Mouse (Mus musculus): Measurements from ENCODE around the gene Zfp367.

The Zfp367 gene

DNA sequence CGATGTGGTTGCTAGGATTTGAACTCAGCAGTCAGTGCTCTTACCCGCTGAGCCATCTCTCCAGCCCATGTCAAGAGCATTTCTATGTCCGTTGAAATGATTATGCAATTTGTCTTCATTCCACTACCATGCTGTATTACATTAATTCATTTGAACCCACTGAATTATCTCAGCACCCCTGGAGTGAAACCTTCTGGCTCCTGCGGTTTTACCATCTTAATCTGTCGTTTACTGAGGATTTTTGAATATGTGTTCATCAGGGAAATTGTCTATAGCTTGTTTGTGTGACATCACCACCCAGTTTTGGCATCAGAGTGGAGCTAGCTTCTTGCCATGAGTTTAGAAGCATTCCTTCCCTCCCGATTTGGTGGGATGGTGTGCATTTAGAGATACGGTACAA is 62.0 kb downstream of the Zfp367 start:
- DNase-seq (ENCODE audit: low read depth, low spot score): no peak

DNA sequence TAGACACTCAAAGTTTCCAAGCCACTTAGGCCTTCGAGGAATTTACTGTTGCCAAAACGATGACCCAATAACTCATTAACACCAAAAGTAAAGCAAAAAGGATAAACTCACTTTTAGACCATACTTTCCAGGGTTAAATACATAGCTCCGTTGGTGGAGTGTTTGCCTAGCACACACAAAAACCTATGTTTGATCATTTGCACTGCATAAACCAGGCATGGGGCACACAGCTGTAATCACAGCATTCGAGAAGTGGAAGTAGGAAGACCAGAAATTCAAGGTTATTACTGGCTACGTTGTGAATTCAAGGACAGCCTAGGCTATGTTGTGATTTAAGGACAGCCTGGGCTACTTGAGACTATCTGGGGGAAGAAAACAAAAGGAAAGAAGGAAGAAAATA is 62.7 kb downstream of the Zfp367 start:
- DNase-seq (ENCODE audit: low read depth, low spot score): no peak
- no peaks in the 10 kb centered on the region for H3K36me3 ChIP-seq (ENCODE audit: control insufficient read depth, insufficient read depth, low read length, poor library complexity, severe bottlenecking)
- no peaks in the 10 kb centered on the region for H3K27me3 ChIP-seq (ENCODE audit: control insufficient read depth, insufficient read depth, low read length, poor library complexity, severe bottlenecking)

More for the DNA sequence above, 62.0 kb downstream of the Zfp367 start:
- H3K27me3 ChIP-seq (ENCODE audit: control insufficient read depth, insufficient read depth, low read length, poor library complexity, severe bottlenecking): no peaks in the 10 kb centered on the region
- H3K36me3 ChIP-seq (ENCODE audit: control insufficient read depth, insufficient read depth, low read length, poor library complexity, severe bottlenecking): no peaks in the 10 kb centered on the region

- Histone ChIP-seq H3K27me3 (ENCODE audit: control insufficient read depth, insufficient read depth, low read length, poor library complexity, severe bottlenecking) (no peaks in the 10 kb centered on the region), H3K36me3 (ENCODE audit: control insufficient read depth, insufficient read depth, low read length, poor library complexity, severe bottlenecking) (no peaks in the 10 kb centered on the region)
- no peak for DNase-seq (ENCODE audit: low read depth, low spot score)
Measured at GRCm38 (mm10) chr13:64089130-64089529, 63.9 kb downstream of the Zfp367 start, which contains the start of gene Hsd17b3. Gene Hsd17b3, minus strand, starts transcription at chr13:64089230.

DNA sequence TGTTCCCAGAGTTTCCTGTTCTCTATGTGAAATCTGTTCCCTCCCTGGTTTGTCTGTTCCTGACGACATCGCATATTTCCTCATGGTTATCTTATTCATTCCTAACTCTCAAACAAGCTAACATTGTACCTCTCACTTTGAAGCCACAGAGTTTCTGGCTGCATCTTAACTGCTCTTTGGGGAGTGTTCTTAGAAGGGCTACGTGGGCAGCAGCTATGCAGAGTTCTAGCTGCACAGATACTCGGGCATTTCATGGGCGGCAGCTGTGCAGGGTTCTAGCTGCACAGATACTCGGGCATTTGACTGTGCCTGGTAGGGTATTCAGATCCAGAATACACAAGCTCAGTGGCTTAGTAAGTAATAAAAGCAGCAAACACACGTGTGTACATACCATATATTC is 64.9 kb downstream of the Zfp367 start:
- no peaks in the 10 kb centered on the region for H3K36me3 ChIP-seq (ENCODE audit: control insufficient read depth, insufficient read depth, low read length, poor library complexity, severe bottlenecking)
- no peaks in the 10 kb centered on the region for H3K27me3 ChIP-seq (ENCODE audit: control insufficient read depth, insufficient read depth, low read length, poor library complexity, severe bottlenecking)
- DNase-seq (ENCODE audit: low read depth, low spot score): no peak

DNA sequence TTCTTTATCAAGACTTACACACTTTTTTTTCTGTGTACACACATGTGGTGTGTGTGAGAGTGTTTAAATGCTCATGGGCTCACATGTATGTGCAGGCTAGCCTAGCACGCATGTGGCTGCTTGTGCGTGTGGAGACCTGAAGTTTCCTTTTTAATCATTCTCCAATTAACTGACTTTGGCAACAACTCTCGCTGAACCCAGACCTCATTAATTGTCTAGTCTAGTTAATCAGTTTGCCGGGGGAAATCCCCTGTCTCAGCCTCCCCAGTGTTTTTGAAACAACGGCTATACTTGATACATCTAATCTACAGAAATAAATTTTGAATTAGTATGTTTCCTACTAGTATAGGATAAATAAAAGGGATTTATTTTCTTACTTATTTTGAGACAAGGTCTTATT is 67.0 kb downstream of the Zfp367 start:
- H3K27me3 ChIP-seq (ENCODE audit: control insufficient read depth, insufficient read depth, low read length, poor library complexity, severe bottlenecking): no peaks in the 10 kb centered on the region
- no peaks in the 10 kb centered on the region for H3K36me3 ChIP-seq (ENCODE audit: control insufficient read depth, insufficient read depth, low read length, poor library complexity, severe bottlenecking)
- no peak for DNase-seq (ENCODE audit: low read depth, low spot score)

- no peak for DNase-seq (ENCODE audit: low read depth, low spot score)
- no peaks in the 10 kb centered on the region for H3K27me3 ChIP-seq (ENCODE audit: control insufficient read depth, insufficient read depth, low read length, poor library complexity, severe bottlenecking)
- H3K36me3 ChIP-seq (ENCODE audit: control insufficient read depth, insufficient read depth, low read length, poor library complexity, severe bottlenecking): no peaks in the 10 kb centered on the region
Measured at GRCm38 (mm10) chr13:64083331-64083730, 69.7 kb downstream of the Zfp367 start.

Data from splenic B cell, adult 2 months (primary cell).